Mouse (Mus musculus): ENCODE results near the gene Hmg20a.

GRCm38 (mm10) chr9:56451570-56451969 is 33.2 kb downstream of the Hmg20a start:
- TF ChIP-seq POLR2A (IDR thresholded peaks at IDR 0.05; ENCODE audit: low read depth, low read length) (no peak), USF1 (IDR thresholded peaks at IDR 0.05; ENCODE audit: low read depth, low read length) (no peak), ZMIZ1 (IDR thresholded peaks at IDR 0.05; ENCODE audit: low read depth, low read length) (no peak), POLR2AphosphoS2 (IDR thresholded peaks at IDR 0.05; ENCODE audit: low read depth, low read length) (no peak), MXI1 (IDR thresholded peaks at IDR 0.05; ENCODE audit: low read depth, low read length) (no peak), MAX (IDR thresholded peaks at IDR 0.05; ENCODE audit: low read length) (no peak), SIN3A (IDR thresholded peaks at IDR 0.05; ENCODE audit: low read length) (no peak), MAFK (IDR thresholded peaks at IDR 0.05; ENCODE audit: insufficient replicate concordance, low read length) (no peak), BHLHE40 (IDR thresholded peaks at IDR 0.05; ENCODE audit: low read depth, low read length) (no peak), HCFC1 (IDR thresholded peaks at IDR 0.05; ENCODE audit: low read depth, low read length) (no peak), CHD2 (IDR thresholded peaks at IDR 0.05; ENCODE audit: low read length) (no peak), UBTF (IDR thresholded peaks at IDR 0.05; ENCODE audit: low read depth, low read length) (no peak)

All from CH12.LX (cell line).